In genomic region chr14:16695453-16696120, GRCm38 (mm10) we compare ENCODE assay signal across 9 mouse cellular contexts.
A peak's percentile ranks its signal among the peaks of the same experiment; 100 is the strongest.
DNase-seq lines count a peak whose midpoint lies in the region; ATAC-seq and TF ChIP-seq lines count a peak whose summit lies in the region.
"Had no signal": no experiment of that assay in that cellular context is flagged by ENCODE, and none has a peak within 500 bp of the region (broad histone marks: within the 10 kb centered on the region; RNA-seq: fewer than 3 reads in every experiment).

No protein-coding gene starts in this region.

- DNase-seq in right cerebral cortex, adult 2 months (ENCODE audit: low spot score in 2 of 2): peak; percentile 30 to 33
- DNase-seq in right cerebral cortex, postnatal 14 days: no peak
- DNase-seq in kidney, postnatal 4 days: peak; percentile 20 to 57
- DNase-seq in right cerebral cortex, postnatal 25 days: peak; percentile 14
- DNase-seq in cerebellum, postnatal 4 days (ENCODE audit: low spot score in 2 of 2): no peak
- DNase-seq in ovary, postnatal 10 days (ENCODE audit: low spot score): no peak
- no peak for DNase-seq in stomach, postnatal 0 days (ENCODE audit: low spot score)

- H3K27me3 ChIP-seq in heart, embryonic 11.5 days (ENCODE audit: control insufficient read depth, insufficient read depth, low read length): no peaks in the 10 kb centered on the region
- no peaks in the 10 kb centered on the region for H3K27me3 ChIP-seq in stomach, postnatal 0 days (ENCODE audit: control insufficient read depth, insufficient read depth, low read length)
- H3K27me3 ChIP-seq: midbrain, embryonic 12.5 days had no signal

- H3K4me2 ChIP-seq in heart, embryonic 11.5 days: no peak overlapping the region
- H3K4me2 ChIP-seq in stomach, postnatal 0 days (replicated peaks; ENCODE audit: low read depth): no peak overlapping the region
- H3K4me2 ChIP-seq: midbrain, embryonic 12.5 days had no signal

- TF ChIP-seq CTCF in stomach, postnatal 0 days (IDR thresholded peaks at IDR 0.05; ENCODE audit: low read depth): no peak

- H3K4me3 ChIP-seq in heart, embryonic 11.5 days (ENCODE audit: low read depth, low read length): no peak overlapping the region
- H3K4me3 ChIP-seq in stomach, postnatal 0 days (ENCODE audit: low read depth, low read length): no peak overlapping the region
- H3K4me3 ChIP-seq: midbrain, embryonic 12.5 days had no signal

- H3K27ac ChIP-seq in heart, embryonic 11.5 days (ENCODE audit: low read depth, low read length): peak overlapping the region; percentile 70; the same call in 1 of the 2 replicates
- no peak overlapping the region for H3K27ac ChIP-seq in stomach, postnatal 0 days (replicated peaks)
- H3K27ac ChIP-seq: midbrain, embryonic 12.5 days had no signal

- no peak for TF ChIP-seq EP300 in stomach, postnatal 0 days (optimal IDR thresholded peaks at IDR 0.05)

- no peaks in the 10 kb centered on the region for H3K9me3 ChIP-seq in heart, embryonic 11.5 days (replicated peaks; ENCODE audit: control insufficient read depth, low read length)
- no peaks in the 10 kb centered on the region for H3K9me3 ChIP-seq in stomach, postnatal 0 days (ENCODE audit: control insufficient read depth, low read length)
- H3K9me3 ChIP-seq: midbrain, embryonic 12.5 days had no signal

- no peak overlapping the region for H3K9ac ChIP-seq in heart, embryonic 11.5 days (ENCODE audit: low read depth, low read length)
- no peak overlapping the region for H3K9ac ChIP-seq in stomach, postnatal 0 days (ENCODE audit: low read length)
- H3K9ac ChIP-seq: midbrain, embryonic 12.5 days had no signal

- H3K4me1 ChIP-seq in heart, embryonic 11.5 days (ENCODE audit: control insufficient read depth, insufficient read depth, low read length): peaks cover 6% of the 10 kb centered on the region; the same call in 1 of the 2 replicates
- no peaks in the 10 kb centered on the region for H3K4me1 ChIP-seq in stomach, postnatal 0 days (replicated peaks; ENCODE audit: control insufficient read depth, insufficient read depth)

- 26% methylated on average over 3 of the region's 3 CpGs for WGBS in heart, embryonic 11.5 days (ENCODE audit: insufficient replicate concordance)
- 60% methylated on average over 3 of the region's 3 CpGs for WGBS in stomach, postnatal 0 days

- peak; percentile 69 for ATAC-seq in heart, embryonic 11.5 days (replicated peaks; ENCODE audit: insufficient number of reproducible peaks, low FRiP score, low TSS enrichment)
- no peak for ATAC-seq in stomach, postnatal 0 days (ENCODE audit: low FRiP score, low TSS enrichment)

- H3K36me3 ChIP-seq in heart, embryonic 11.5 days (ENCODE audit: control insufficient read depth, insufficient read depth, low read length): no peaks in the 10 kb centered on the region
- no peaks in the 10 kb centered on the region for H3K36me3 ChIP-seq in stomach, postnatal 0 days (ENCODE audit: control insufficient read depth, insufficient read depth, low read length)
- H3K36me3 ChIP-seq: midbrain, embryonic 12.5 days had no signal

Comparison
In these comparisons a context has a peak if more than half of its experiments do, and no peak if none do; other contexts are left out.
1. DNase-seq: peak in right cerebral cortex, adult 2 months (2 of 2), kidney, postnatal 4 days (2 of 2) and right cerebral cortex, postnatal 25 days (single experiment); none in right cerebral cortex, postnatal 14 days (single experiment), cerebellum, postnatal 4 days (0 of 2), ovary, postnatal 10 days (single experiment) and stomach, postnatal 0 days (single experiment).